Mouse (Mus musculus) embryo, embryonic 10 days (tissue): ENCODE measurements around the gene She.

Source experiments
- DNase-seq: peaks from one replicate; pipeline ENCODE4 v3.0.0-alpha.2; 2015; ENCODE audit warnings: low spot score

Gene She

DNA sequence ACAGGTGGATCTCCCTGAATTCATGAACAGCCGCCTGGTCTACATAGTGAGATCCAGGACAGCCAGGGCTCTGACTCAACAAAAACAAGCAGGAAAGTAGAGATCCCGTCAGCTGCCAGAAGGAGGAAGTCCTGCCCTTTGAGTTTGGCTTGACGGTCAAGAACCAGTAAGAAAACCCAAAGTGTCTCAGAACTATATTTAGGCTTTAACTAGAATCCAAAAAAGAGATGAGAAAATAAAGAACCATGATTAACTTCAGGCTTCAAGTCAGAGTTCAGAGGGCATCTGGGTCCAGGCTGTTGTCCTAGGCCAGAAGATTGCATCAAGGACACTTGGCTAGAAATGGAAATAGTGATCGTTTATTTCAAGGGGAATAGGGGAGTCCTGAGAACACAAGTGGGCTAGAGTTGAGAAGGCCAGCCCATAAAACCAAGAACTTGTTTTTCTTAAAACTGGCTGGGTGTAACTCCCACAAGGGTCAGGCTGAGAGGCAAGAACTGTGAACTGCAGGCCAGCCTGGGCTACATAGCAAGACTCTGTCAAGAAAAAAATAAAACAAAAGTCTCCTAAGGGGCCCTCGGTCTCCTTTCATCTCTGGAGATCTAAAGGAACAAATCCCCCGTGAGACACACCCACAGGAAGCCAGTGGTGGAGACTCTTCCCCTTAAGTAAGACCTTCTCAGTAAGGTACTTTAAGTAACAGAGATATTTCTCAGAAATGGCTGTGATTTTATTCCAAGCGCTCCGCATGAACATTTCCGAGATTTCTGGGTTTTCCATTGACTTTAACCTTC is 32.7 kb downstream of the She start:
- DNase-seq: no peak

DNA sequence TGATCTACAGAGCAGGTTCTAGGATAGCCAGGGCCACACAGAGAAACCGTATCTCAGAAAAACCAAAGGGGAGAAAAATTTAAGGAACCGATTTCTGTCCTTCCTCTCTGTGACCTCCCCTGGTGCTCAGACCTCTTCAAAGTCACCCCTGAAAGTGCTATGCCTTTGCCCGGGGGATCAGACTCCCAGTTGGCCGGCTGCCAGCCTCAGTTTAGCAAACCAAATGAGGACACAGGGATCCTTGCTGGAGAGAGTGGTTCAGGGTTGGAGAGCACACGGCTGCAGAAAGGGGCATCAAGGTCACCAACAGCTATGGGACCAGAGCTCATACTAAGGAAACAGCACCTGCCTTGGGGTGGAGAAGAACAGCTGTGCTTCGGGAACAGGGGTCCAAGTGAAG is 33.9 kb downstream of the She start:
- DNase-seq: no peak

DNA sequence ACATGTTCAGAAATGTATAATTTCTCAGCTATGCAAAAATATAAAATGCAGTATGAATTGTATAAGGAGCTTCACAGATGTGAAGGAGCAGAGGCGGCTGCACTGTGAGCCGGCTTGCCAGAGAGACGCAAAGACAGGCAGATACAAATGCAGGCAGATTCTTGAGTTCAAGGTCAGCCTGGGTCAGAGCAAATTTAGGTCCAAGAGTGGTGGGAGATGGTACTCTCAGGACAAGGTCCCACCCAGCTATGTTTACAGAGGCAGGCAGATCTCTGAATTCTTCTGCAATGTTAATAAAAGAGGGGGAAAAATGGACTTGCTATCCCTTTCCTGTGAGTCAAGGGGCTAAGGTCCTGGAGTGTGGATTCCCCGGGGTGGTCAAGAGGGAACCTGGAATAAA is 34.6 kb downstream of the She start:
- no peak for DNase-seq

DNA sequence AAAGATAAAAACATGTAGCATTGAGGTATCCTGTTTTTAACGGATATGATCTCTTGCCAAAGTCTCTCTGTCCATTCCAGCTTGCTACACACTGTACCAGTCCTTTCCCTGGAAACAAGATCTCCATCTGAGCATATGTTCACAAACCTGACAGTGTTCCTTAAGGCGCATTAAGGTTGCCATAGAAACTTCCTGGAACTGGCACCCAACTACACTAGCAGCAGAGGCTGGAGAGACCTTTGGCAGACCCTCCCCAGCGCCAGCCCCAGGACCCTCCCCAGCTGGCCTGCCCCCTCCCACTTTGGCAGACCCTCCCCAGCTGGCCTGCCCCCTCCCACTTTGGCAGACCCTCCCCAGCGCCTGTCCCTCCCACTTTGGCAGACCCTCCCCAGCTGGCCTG is 36.5 kb downstream of the She start:
- DNase-seq: peak; percentile 28

DNA sequence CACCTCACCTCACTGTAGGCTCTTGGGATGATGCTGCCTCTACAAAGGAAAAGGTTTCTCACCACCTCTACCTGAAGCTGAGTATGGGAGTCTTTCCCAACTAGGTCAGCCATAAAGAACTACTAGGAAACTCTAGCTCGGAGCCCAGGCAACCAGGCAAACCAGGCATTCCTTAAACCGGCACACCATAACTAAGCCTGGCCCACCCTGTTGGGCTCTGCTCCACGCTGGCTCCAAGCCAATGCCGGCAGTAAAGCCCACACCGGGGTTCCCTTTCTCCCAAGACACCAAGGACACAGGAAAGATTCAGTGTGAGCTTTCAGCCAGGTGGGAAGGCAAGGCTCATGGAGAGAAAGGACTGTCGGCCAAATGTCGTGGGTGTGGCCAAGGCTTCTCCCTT is 37.2 kb downstream of the She start:
- peak; percentile 42 for DNase-seq

DNA sequence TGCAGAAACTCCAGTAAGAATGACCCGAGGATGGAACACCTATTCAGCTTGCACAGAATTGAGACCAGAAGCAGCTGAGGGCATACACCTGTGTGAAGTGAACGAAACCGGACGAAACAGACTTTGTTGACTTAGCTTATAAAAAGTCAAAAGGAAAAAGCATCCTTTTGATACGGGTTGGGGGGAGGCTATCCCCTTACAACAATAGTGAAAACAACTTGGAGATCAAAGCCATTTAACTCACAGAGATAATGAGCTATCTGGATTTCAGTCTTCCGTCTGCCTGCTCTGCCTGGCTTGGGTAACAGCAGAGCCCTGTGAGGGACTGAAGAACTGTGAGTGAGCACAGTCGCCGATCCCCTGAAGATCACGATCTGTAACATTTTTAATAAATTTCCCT is 37.8 kb downstream of the She start:
- DNase-seq: no peak

DNA sequence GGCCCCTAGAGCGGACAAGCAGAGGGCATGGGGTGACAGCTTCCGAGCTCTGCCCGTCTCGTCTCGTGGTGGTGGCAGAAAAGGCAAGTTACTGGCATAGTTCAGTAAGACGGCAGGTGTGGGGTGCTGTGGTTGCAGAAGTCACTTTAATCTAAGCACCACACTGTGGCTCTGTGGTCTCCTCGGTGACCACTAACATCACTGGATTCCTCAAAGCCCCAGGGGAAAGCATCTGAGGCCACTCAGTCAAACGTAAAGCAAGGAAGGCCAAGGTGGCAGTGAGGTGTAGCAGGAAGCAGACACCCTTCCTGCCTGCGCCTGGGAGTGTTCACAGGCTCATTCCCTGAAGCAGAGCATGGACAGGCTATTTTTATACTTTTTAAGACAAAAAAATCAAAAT is 38.4 kb downstream of the She start:
- no peak for DNase-seq

DNA sequence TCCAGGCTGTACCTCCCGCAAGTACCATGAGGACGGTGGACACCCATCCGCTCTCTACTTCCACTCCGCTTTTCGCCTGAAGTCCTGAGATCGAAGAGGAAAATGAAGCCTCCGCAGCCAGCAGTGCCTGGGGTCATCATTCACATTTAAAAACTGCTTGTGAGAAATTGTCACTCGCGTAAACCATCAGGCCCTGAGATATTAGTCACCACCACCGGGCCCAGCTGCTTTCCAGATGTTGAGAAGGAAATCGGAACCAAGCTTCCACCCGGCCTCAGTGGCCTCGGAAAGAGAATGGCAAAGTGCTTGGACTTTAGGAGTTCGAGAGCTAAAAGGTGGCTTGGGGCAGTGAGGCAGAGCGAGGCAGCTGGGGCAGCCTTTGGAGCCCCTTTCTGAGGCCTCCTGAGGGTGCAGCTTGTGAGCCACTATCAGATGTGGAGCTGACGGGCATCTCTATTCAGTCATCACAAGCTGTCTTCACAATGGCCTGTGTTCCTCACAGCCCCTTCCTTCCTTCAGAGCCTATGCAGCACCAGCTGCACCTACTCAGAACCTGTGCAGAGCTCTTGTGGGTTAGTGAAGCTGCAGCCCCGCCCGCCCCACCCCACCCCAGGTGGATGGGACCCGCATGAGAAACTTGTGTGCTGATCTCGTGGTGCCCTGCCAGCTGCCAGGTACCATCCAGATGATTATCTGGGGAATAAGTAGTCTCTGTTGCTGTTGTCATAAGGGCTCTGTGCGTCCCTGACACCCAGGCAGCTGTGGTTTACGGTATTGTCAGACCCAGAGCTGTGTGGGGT is 39.5 kb downstream of the She start:
- DNase-seq: no peak

DNA sequence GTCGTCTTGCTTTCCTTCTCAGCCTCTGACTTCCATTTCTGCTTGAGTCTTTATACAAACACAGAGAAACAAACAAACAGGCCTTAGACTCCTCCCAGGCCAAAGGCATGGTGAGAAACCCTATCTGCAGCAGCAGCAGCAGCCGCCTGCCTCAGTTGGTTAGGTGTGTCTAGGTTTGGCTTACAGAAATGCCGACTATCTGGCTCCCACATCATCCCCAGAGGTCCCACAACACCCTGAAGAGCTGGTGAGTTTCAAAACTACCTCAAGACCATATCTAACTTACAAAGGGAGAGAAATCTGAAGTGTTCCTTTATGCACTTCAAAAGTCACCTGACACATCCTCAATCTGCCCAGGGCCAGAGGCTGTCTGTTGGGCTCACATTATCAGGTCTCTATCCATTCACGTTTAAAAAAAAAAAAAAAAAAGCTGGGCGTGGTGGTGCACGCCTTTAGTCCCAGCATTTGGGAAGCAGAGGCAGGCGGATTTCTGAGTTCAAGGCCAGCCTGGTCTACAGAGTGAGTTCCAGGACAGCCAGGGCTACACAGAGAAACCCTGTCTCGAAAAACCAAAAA is 40.3 kb downstream of the She start:
- no peak for DNase-seq

DNA sequence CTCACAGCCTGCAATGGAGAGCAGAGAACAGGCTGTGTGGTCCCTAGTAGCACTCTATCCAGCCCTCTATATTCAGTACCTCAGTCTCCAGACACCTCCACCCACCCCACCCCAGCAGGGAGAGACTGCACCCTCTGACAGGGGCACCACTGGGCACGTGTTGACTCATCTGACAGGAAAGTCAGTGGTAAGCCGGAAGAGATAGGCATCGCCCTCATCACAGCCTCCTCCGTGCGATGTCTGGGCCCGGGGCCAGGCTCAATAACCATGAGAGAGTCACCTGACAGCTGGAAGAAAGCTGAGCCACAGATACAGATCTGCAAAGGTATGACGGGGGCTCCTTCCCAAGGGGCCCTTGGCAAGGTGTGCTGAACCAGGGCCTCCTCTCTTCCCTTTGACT is 41.0 kb downstream of the She start:
- no peak for DNase-seq

DNA sequence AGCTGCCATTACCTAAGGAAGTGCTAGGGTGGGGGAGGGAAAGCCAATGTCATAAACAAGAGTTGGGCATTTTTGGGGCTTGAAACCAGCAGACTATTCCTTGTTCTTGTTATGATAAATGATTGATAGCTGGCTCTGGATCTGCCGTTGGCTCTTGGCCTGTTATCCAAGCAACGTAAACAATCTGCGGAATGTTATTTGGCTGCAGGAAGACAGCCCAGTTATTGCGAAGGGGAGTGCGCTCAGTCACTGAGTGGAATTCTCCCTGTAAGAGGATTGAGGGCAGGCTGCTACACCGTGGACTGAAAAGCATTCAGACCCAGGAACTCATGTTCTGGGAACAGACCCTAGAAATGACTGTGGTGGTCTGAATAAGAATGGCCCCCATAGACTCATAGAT is 41.5 kb downstream of the She start:
- DNase-seq: no peak

DNA sequence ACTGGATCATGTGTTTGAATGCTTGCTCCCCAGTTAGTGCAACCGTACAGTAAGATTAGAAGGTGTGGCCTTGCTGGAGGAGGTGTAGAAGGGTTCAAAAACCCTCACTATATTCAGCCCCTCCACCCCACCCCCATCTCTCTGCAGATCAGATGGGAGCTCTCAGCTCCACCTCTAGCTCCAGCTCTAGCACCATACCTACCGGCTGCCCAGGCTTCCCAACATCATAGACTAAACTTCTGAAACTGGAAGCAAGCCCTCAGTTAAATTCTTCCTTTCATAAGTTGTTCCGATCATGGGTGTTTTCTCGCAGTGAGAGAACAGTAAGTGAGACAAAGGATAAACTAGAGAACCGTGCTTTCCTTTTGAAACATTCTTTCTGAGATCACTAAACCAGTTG is 42.9 kb downstream of the She start:
- DNase-seq: no peak

DNA sequence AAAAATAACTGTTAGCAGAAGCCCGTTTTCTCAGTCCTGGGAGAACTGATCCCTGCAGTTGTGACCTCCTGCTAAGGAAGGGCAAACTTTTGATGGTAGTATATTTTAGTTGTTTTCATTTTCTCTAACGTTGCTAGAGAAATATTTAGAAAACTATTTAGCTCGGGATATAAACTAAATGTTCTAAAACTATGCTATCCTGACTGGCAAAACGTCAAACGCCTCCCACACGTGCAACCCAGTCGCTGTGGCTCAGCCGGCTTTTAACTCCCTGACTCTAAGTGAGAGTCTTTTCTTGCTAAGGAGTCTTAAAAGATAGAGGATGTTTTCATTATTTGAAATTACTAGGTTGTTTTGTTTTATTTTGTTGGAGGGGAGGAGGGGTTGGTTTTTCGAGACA is 43.9 kb downstream of the She start:
- DNase-seq: no peak

DNA sequence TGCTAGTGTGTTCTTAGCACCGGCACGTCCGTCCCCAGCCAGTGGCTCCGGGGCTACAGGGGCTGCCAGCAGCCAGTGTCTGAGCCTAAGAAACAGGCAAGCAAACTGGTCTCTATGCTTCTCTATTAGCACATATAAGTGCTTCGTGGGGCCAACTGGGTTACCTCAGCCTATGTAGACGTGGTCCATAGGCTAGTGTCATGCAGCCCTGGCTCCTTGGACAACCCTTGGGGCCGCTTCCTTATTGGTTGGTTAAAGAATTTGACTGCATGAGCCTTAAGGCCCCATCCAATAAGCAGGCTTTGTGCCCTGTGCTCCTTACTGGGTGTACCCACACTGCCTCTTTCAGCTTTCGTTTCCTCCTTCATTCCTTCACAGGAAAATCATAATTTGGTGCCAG is 44.6 kb downstream of the She start:
- DNase-seq: no peak

DNA sequence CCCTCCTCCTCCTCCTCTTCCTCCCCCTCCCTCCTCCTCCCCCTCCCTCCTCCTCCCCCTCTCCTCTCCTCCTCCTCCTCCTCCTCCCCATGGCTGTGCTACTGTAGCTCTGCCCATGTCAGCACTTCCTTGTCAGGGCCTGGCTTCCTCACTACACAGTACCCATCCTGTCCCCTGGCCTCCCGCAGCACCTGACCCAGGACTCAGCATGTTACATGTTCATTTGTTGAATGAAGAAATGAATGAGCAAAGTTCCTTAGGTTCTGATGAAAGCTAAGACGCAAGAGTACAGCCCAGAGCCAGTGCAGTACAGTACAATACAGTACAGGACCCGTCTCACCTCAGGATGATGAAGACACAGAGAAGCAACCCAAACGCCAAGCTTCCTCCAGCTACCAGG is 45.3 kb downstream of the She start:
- DNase-seq: no peak

DNA sequence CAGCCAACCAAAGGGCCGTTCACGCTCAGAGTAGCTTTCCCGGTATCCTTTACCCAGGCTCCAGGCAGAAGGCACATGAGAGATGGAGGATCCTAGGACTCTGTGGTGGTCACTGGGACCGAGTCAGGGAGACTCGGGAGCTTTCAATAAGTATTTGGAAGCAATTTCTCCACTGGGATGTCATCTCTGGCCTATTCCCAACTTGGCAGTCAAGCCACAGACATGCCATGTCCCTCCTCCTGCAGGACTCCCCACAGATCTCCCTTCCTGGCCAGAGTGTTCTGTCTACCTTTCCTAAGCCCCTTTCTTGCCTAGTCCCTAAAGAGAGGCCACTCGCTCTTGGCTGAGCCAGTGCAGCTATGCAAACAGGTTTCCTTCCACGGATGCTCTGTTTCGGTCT is 46.0 kb downstream of the She start:
- no peak for DNase-seq

DNA sequence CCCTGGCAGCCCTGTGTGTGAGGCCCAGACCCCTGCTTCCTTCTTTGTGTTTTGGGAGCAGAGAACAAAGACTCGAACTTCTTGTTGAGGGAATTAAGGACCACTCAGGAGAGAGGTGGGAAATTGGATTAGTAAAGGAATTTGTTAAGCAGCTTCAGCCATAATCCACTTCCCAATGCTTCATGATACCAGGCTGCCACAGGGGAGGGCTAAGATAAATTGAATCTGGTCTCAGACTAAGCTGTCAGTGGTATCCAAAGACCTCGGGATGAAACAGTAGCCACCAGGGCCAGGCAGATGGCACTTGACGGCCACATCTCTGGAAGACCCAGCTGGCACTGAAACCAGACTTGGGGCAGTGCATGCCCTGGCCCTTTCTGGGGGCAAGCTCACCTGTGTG is 47.3 kb downstream of the She start:
- no peak for DNase-seq

DNA sequence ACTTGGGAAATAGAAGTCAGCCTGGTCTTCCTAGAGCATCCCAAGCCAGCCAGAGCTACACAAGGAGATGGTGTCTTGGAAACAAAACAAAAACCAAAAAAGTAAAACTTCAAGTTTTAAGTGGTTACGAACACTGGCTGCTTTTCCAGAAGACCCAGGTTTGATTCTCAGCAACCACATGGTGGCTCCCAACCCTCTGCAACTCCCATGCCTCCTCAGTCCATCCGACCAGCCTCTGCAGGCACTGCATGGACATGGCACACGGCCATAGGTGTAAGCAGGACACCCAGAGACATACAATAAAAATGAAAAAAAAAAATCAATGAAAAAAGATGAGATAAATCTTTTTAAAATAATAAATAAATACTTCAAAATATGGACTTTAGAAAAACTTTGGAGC is 48.2 kb downstream of the She start:
- DNase-seq: no peak

DNA sequence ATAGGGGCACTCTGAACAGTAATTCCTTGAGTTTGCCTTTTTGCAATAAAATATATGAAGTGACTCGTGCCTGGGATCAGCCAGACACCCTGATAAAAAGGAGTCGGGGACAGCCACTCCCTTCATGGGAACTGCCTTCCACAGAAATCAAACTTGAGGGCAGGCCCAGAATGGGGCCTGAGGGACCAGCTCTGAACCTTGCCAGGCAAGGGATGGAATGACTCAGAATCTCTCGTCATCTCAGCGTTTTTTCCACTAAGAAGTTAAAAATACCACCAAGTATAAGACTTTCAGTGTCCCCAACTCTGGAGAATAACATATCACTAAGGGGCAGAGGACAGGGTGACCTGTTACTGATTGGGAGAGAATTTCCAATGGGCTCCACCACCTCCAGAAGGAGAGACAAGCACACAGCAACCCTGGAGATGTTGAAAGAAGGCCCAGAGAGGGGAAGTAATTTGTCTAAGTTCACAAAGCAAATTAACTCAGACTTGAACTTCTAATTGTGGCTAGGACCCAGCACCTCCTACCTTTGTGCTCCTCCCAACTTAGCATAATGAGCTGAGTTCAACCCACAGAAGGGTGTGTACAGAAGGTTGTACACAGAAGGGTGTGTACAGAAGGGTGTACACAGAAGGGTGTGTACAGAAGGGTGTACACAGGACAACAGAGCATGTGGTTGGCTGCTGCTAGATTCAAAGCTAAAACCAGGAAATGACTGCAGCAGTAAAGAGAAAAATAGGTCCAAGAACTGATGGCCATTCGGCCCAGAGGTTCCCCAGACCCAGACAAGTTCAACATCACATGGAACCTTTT is 49.1 kb downstream of the She start:
- no peak for DNase-seq

DNA sequence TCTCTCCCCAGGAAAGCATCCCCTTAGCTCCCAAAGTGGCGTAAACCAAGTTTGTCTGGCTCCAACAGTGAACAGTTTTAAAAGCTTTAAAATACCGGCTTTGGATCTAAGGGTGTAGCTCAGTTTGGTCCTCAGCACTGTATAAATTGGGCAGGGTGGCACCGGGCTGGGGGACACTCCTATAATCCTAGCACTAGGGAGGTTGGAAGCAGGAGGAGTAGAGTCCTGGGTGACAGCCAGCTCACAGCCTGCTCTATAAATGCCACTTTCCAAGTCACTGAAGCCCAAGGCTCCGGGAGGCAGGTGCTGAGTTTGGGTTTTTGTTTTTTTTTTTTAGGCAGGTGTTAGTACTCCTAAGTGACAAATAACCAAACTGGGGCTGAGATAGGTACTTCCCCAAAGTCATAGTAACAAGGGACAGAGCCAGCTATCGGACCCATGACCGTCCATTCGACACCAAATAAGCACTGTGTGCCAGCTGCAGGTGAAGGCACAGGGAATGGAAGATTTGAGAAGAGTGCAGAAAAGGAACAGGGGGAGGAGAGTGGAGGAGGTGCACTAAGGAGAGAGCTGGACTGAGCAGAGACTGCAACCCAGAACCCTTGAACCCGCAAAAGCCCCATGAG is 51.5 kb downstream of the She start:
- no peak for DNase-seq

DNA sequence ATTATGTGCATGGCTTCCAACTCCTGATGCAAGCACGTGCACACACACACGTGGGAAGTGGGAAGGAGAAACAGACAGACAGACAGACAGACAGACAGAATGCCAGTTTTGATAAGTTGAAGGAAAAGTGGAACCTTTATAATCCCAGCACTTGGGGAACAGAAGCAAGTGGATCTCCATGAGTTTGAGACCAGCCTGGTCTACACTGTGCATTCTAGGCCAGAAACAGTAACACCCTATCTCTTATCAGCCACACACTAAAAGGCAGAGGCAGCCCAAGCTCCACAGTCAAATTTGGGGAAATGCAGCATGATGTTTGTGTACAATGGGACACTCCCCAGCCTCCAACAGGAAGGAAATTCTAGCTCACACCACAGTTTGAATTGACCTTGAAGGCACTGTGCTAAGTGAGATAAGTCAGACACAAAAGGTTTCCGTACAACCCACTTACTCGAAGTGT is 52.4 kb downstream of the She start:
- DNase-seq: no peak

DNA sequence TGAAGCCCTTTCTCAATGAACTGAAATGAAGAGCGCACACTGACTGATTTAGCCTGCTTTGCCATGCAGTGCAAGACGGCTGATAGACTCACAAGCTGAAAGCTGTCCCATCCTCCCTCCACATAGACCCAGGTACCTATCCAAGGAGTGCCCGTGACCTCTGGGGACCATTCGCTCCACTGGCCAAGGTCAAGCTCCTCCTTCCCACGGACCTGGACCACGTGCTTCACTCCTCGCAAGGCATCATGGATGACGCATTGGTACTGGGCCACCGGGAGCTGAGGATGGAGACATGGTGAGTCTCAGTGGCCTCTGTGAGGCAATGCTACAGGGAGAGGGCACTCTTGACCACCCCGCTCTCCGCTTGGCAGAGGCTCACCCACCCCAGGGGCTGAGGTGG is 54.6 kb downstream of the She start:
- no peak for DNase-seq
